Mouse (Mus musculus) adrenal gland, adult 8-10 months (tissue): Measurements from ENCODE around the gene Fdx1. TPM values are rescaled to one million over a fixed set of nuclear protein-coding genes. Genes with fewer than 3 reads are reported as not detected.
A peak's percentile ranks its signal among the peaks of the same experiment; 100 is the strongest.

ENCODE experiments used
- DNase-seq: peaks from one replicate; pipeline ENCODE4 v3.0.0; 2022
- total RNA-seq, 4 experiments: library from RNA; stranded (reverse); gene quantifications; 2 replicates each; pipeline ENCODE4 v1.2.4; 2022

Fdx1 gene
- total RNA-seq: 1,000 to 10,000 TPM; 1,389 to 2,039 (median 1,779) TPM

DNA sequence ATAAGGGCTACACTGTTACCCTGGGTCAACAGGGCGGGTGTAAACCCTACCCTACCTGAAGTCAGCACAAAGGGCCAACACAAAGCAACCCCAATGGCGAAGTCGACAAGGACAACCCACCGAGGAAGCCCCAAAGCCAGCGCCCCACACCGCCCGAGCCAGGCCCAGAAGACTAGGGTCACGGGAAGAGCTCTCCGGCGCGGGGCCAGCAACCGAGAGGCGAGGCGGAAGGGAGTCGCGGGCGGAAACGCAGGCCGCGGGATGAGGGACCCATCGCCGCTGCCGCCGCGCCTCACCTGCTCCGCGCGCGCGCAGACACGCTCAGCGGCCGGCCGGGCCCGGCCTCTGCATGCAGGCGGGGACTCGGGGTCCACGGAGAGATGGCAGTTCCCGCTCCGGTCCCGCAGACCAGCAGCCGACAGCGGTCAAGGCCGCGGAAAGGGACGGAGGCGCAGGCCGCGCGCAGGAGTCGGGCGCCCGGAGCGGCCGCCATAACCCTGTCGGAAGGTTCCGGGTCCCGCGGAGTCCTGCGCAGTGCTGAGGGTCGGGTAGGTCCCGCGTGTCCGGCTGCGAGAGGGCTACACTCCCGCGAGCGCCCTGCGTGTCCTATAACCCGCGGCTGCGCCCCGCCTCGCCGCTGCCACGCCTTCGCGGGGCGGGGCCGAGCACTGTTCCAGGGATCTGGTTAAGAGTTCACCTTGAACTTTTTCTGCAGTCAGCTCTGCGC, at the start of gene Fdx1:
Gene Fdx1 (minus strand): TSS at position 582 of the 727 bp plus-strand sequence.
- DNase-seq: peak; percentile 90

- DNase-seq: no peak
These were observed 49.6 kb upstream of the Fdx1 start for GRCm38 (mm10) chr9:52012781-52013436.

- no peak for DNase-seq
These were observed 49.0 kb upstream of the Fdx1 start for GRCm38 (mm10) chr9:52012311-52012710.

DNA sequence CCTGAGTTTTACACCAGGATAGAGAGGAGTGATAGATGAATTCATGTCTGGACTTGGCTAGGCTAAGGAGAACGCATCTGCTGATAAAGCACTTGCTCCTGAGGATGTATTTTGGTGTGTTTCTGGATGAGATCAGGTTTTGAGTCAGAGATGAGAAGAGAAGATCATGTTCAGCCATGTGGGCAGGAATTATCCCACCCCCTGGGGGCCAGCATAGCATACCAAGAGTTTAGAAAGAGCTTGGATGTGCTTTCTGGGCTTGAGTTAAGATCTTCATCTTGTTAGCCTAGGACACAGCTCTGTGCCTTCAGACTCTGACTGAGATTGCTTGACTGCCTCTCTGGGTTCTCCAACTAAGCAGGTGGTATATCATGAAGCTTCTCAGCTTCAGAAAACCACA, 45.2 kb upstream of the Fdx1 start:
- DNase-seq: no peak

GRCm38 (mm10) chr9:52007341-52007740, 44.0 kb upstream of the Fdx1 start:
- no peak for DNase-seq

DNA sequence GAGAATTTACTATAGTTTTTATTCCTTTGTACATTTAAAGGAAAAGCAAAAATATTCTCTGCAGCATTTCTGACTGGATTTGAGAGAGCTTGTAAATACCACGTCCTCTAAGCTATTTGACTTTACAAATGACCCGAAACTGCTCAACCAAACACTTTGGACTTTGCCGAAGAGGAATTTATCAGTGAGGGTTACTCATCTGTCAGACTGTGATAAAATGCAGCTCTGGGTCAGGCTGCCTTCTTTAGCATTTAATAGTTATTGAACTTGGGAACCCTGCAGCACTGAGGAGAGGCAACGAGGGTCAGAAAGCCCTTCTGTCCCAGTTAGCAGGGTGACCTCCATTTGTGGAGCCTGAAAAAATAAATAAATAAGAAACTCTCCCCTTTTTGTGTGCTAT, 40.1 kb upstream of the Fdx1 start:
- no peak for DNase-seq

- DNase-seq: no peak
These were observed 32.2 kb upstream of the Fdx1 start for GRCm38 (mm10) chr9:51995331-51996099.

GRCm38 (mm10) chr9:51994636-51995260, 31.4 kb upstream of the Fdx1 start:
- DNase-seq: no peak

DNA sequence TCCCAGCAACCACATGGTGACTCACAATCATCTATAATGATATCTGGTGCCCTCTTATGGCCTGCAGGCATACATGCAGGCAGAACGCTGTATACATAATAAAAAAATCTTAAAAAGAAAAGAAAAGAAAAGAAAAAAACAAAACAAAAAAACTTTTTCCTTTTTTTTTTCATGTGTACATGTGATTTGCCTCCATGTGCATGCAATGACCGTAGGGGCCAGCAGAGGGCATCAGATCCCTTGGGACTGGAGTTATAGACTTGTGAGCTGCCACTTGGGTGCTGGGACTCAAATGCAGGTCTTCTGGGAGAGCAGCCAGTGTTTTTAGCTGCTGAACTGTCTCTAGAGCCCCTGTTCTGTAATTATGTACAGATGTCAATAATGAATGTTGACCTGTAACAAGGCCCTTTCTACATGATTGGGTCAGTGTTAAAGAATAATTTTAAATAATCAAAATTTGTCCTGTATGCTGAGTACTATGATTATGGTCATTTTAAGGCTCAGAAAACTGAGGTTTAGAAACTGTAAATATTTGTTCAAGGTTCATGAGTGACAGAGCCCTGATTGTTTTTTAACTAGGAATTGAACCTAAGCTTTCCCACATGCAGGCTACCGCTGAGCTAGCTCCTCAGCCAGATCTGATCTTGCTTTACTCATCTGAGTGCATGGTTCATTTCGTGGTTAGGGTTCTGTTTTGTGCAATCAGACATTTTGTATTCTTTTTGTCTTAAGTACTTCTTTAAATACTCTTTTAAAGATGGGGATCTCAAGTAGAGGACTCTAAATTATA, 30.3 kb upstream of the Fdx1 start:
- no peak for DNase-seq

DNA sequence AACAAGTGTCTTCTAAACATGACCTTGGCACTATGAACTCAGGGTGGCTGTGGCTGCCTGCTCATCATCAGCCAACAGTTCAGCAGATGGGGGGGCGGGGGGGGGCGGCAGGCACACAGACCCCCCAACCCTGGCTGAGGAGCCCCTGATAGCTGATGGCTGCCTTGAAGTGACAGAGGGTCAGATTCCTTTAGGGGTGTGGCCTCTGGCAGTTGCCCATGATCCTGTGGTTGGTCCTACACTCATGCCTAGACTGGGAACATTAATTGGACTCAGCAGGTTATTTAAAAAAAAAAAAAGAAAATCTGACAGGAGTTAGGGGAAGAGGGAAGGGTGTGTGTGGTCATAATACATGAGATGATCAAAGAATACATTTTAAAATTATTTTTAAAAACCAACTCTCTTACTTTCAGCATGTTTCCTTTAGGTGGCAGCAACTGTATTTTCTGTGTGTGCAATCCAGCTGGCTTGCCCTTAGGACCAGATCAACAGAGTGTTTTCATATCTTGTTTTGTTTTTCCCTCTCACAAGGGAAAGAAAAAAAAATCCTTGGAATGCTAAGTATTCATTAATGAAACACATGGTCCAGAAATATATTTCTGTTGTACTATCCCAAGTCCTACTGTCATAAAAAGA, 28.0 kb upstream of the Fdx1 start:
- no peak for DNase-seq

- DNase-seq: peak; percentile 45
These were observed 27.5 kb upstream of the Fdx1 start for GRCm38 (mm10) chr9:51990828-51991227.

- DNase-seq: no peak
These were observed 22.2 kb upstream of the Fdx1 start for GRCm38 (mm10) chr9:51985493-51986099.

- no peak for DNase-seq
These were observed 17.8 kb upstream of the Fdx1 start for GRCm38 (mm10) chr9:51981131-51981530.

DNA sequence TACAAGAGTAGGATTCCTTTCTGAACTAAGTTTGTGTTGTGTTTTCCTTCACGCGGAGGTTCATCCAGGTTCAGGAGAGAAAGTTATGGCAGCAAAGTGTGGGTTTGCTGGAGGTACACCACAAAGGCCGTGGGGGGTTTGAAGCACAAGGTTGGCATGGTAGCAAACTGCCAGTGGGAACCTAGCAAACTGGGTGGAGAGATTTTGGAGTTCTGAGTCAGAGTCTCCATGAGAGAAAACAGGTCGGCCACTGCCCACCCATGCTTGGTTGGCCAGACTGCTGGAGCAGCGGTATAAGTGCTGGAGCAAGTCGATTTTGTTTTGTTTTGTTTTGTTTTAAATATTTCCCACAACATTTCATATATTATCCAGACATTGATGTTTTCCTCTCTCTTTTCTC, 15.9 kb upstream of the Fdx1 start:
- no peak for DNase-seq

DNA sequence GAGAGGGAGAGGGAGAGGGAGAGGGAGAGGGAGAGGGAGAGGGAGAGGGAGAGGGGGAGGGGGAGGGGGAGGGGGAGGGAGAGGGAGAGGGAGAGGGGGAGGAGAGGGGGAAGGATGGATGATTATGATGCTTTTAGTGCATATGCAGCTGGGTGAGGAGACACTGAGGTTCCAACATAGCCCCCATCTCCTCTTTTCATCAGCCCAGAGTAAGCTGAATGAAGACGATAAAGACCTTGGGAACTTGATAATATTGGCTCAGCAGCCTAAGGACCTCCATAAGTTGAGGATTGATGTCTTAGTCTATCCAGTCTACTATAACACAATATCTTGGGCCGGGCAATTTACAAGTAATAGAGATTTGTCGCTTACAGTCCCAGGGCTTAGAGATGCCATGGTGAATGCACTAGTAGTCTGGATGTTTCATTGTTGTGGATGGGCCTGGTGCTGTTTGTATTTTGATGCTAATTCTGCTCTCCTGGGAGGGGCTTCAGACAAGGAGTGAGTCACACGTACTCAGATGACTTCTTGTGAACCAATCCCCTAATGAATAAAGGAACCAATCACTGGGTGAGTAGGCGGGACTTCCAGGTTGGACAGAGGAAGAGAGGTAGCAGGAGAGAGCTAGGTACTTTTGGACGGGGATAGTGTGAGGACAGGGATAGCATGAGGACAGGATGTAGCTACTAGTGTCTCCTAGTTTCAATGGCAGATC, 15.3 kb upstream of the Fdx1 start:
- DNase-seq: no peak

DNA sequence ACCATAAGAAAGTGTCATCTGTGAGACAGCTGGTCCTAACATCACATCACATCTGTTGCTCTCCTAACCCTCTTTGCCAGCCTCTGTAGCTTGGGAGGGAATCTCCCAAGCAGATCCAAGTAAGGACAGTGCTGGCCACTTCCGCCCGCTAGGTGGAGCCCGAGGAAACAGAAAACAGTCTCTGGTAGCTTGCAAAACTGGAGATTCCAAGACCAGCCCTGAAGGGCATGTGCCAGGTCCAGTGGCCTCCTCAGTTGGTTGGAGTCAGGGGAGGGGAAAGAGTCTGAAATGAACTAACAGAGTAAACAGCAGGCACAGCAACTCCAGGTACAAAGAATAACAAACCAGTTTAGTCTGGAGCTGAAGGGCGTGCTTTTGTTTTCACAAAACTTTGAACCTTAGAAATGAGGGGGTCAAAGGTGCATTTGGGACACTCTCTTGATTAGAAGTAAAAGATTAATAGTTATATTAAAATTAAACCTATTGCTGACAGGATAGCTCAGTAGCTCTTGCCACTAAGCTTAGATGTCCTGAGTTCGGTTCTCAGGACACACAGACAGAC, 14.2 kb upstream of the Fdx1 start:
- DNase-seq: peak; percentile 80

DNA sequence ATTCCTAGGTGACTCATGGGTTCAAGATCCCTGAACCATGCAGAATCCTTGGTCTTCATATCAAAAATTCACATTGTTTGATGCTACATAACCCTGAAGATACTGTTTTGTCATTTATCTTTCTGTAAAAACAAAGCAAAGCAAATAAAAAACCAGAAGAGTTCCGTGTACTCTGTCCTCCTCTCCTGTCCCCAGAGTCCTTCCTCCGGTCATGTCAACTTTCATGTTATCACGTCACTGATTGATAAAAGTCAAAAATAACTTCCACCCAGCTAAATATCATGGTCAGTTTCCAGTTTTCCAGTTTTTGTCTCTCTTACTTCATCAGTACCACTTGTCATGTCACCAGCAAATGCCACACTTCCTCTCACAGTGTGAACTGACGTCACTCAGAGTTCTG, 11.5 kb upstream of the Fdx1 start:
- DNase-seq: no peak

DNA sequence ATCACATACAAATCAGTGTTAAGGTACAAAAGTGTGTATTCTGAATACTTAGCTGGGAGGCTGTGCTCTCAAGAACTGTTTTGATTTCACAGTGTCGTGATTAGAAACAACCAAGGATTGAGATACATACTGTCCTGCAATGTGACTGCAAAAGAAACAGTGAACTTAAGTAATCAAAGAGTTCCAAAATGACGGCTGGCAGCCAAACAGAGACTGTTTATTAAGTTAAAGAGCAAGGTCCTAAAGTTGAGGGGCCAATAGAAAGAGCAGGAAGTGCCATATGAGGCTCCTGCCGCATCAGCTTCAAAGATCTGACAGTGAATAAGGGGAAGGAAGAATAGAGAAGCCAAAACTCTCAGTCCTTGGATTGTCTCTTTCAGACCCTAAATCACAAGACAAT, 10.5 kb upstream of the Fdx1 start:
- no peak for DNase-seq

GRCm38 (mm10) chr9:51966373-51966772, 3.0 kb upstream of the Fdx1 start:
- DNase-seq: no peak

DNA sequence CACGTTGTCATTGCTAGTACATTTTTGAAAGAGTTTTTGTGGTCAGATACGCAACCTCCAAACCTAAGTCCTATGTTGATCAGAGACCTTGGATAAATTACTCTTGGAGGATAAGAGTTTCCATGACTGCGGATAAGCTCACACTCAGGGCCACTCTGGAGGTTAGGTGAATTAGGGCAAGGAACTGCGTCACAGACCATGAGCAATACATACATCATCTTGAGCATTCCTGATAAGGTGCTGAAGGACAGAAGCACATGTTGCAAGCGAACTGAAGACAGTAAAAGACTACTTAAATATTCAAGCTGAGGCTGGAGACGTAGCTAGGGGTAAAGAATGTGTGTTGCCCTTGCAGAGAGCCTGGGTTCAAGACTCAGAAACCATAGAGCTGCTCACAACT, 754 bp upstream of the Fdx1 start:
- peak; percentile 86 for DNase-seq
